9 mouse cellular contexts compared by ENCODE assay signal in the genomic region with DNA sequence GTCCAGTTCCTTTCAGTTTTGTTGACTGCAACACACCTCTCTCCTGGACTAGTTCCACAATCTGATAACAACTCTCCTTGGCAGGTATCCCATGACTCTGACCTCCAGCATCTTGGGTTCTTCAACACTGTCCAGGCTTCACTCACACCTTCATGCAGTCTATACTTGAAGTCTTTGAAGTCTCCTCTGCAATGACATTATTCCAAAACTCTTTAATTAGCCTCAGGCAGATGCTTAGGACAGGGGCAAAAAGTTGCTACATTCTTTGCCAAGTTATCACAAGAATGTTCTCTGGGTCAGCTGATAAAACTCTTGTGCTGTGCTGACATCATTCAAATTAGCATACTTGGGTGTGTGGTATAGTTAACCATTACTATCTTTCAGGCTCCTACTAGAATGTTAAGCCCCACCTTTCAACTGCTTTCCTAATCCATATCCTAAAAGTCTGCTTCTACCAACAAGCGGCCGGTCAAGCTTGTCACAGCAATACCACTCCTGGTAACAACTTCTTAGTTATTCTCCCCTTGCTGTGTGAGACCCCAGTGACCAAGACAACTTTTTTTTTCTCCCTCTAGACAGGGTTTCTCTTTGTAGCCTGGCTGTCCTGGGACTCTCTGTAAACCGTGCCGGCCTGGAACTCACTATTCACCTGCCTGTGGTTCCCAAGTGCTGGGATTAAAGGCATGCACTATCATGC. TPM values are rescaled to one million over a fixed set of nuclear protein-coding genes. Genes with fewer than 3 reads are reported as not detected.
DNase-seq lines count a peak whose midpoint lies in the region; ATAC-seq and TF ChIP-seq lines count a peak whose summit lies in the region.
"Had no signal": no experiment of that assay in that cellular context is flagged by ENCODE, and none has a peak within 500 bp of the region (broad histone marks: within the 10 kb centered on the region; RNA-seq: fewer than 3 reads in every experiment).

No protein-coding gene starts in this region.

- TF ChIP-seq CTCF in bone marrow, adult 2 months (IDR thresholded peaks at IDR 0.05; ENCODE audit: control insufficient read depth, insufficient read depth, low read length) = no peak
- TF ChIP-seq CTCF in heart, postnatal 0 days (IDR thresholded peaks at IDR 0.05; ENCODE audit: low read depth) = no peak
- no peak for TF ChIP-seq CTCF in lung, postnatal 0 days (IDR thresholded peaks at IDR 0.05)

- WGBS in bone marrow, adult 2 months = 74% methylated on average over 4 of the region's 4 CpGs
- 33% methylated on average over 4 of the region's 4 CpGs for WGBS in heart, postnatal 0 days
- 81% methylated on average over 4 of the region's 4 CpGs for WGBS in lung, postnatal 0 days

- peak; percentile 9 for DNase-seq in NIH3T3 (ENCODE audit: low read depth)
- DNase-seq in heart, postnatal 0 days (ENCODE audit: low spot score) = peak; percentile 81
- peak; percentile 60 for DNase-seq in lung, postnatal 0 days (ENCODE audit: low spot score)
- no peak for DNase-seq in embryo, embryonic 10 days (ENCODE audit: low spot score)
- DNase-seq in thymus, postnatal 4 days = no peak
- no peak for DNase-seq in gastrocnemius, postnatal 4 days (ENCODE audit: low spot score in 2 of 2)

- no peaks in the 10 kb centered on the region for H3K36me3 ChIP-seq in heart, postnatal 0 days (replicated peaks; ENCODE audit: control insufficient read depth, insufficient read depth, low read length)
- no peaks in the 10 kb centered on the region for H3K36me3 ChIP-seq in lung, postnatal 0 days (ENCODE audit: insufficient read depth, low read length)
- H3K36me3 ChIP-seq: embryonic facial prominence, embryonic 15.5 days had no signal

- H3K4me1 ChIP-seq in bone marrow, adult 2 months (ENCODE audit: control insufficient read depth, insufficient read depth, low read length) = peaks cover 2% of the 10 kb centered on the region
- peaks cover 48% of the 10 kb centered on the region for H3K4me1 ChIP-seq in heart, postnatal 0 days (ENCODE audit: control insufficient read depth, insufficient read depth)
- peaks cover 3% of the 10 kb centered on the region; the same call in 1 of the 2 replicates for H3K4me1 ChIP-seq in lung, postnatal 0 days (ENCODE audit: insufficient read depth, low read depth, low read length)
- H3K4me1 ChIP-seq: embryonic facial prominence, embryonic 15.5 days had no signal

- TF ChIP-seq EP300 in heart, postnatal 0 days (IDR thresholded peaks at IDR 0.05; ENCODE audit: low read depth) = peak; percentile 64; the same call in 1 of the 2 replicates
- TF ChIP-seq EP300 in lung, postnatal 0 days (IDR thresholded peaks at IDR 0.05) = 0 out of 2 replicates have a peak, but pooled peaks have one; percentile 24

- no peak overlapping the region for H3K4me3 ChIP-seq in bone marrow, adult 2 months (replicated peaks; ENCODE audit: control insufficient read depth, low read depth, low read length)
- H3K4me3 ChIP-seq in heart, postnatal 0 days (ENCODE audit: low read depth, low read length) = 0 out of 2 replicates have a peak overlapping the region, but pooled peaks have one; percentile 2
- H3K4me3 ChIP-seq in lung, postnatal 0 days (ENCODE audit: low read depth, low read length) = no peak overlapping the region
- H3K4me3 ChIP-seq: embryonic facial prominence, embryonic 15.5 days had no signal

- peak overlapping the region; percentile 22 for H3K4me2 ChIP-seq in heart, postnatal 0 days (ENCODE audit: low read depth, low read length)
- no peak overlapping the region for H3K4me2 ChIP-seq in lung, postnatal 0 days (replicated peaks; ENCODE audit: low read depth, low read length)
- H3K4me2 ChIP-seq: embryonic facial prominence, embryonic 15.5 days had no signal

- no peak for TF ChIP-seq POLR2A in bone marrow, adult 2 months (IDR thresholded peaks at IDR 0.05; ENCODE audit: borderline replicate concordance, control insufficient read depth, low read depth, low read length)

- H3K9me3 ChIP-seq in heart, postnatal 0 days (replicated peaks; ENCODE audit: control insufficient read depth, low read length) = no peaks in the 10 kb centered on the region
- H3K9me3 ChIP-seq in lung, postnatal 0 days (ENCODE audit: low read length) = no peaks in the 10 kb centered on the region
- H3K9me3 ChIP-seq: embryonic facial prominence, embryonic 15.5 days had no signal

- H3K27ac ChIP-seq in bone marrow, adult 2 months (ENCODE audit: control insufficient read depth, insufficient read depth, low read depth, low read length, poor library complexity) = peak overlapping the region; percentile 34
- peak overlapping the region; percentile 93 for H3K27ac ChIP-seq in heart, postnatal 0 days (ENCODE audit: low read depth)
- H3K27ac ChIP-seq in lung, postnatal 0 days (ENCODE audit: low read length) = peak overlapping the region; percentile 8; the same call in 1 of the 2 replicates
- H3K27ac ChIP-seq: embryonic facial prominence, embryonic 15.5 days had no signal

- peak overlapping the region; percentile 43; the same call in 1 of the 2 replicates for H3K9ac ChIP-seq in heart, postnatal 0 days (replicated peaks; ENCODE audit: low read depth, low read length)
- H3K9ac ChIP-seq in lung, postnatal 0 days (replicated peaks; ENCODE audit: low read depth) = no peak overlapping the region
- H3K9ac ChIP-seq: embryonic facial prominence, embryonic 15.5 days had no signal

- no peaks in the 10 kb centered on the region for H3K27me3 ChIP-seq in heart, postnatal 0 days (ENCODE audit: control insufficient read depth, insufficient read depth, low read length)
- no peaks in the 10 kb centered on the region for H3K27me3 ChIP-seq in lung, postnatal 0 days (replicated peaks; ENCODE audit: insufficient read depth, low read length)
- H3K27me3 ChIP-seq: embryonic facial prominence, embryonic 15.5 days had no signal

- peak; percentile 90 for ATAC-seq in heart, postnatal 0 days (ENCODE audit: insufficient read depth, low read depth)
- peak; percentile 73 for ATAC-seq in lung, postnatal 0 days
- ATAC-seq in cerebellum, adult (ENCODE audit: insufficient number of reproducible peaks, low FRiP score, low TSS enrichment) = no peak

RNA-seq across cellular contexts. Expression of a gene that starts 13.8 kb away (rescaled TPM):
- polyA plus RNA-seq in bone marrow, adult 2 months (2011; ENCODE audit: insufficient read depth, insufficient read length, low replicate concordance, missing spikeins) = 222 and 285 TPM in 2 replicates
- 155 and 171 TPM in 2 replicates for total RNA-seq in heart, postnatal 0 days (2014; rRNA removed; ENCODE audit: low replicate concordance)
- polyA plus RNA-seq in heart, postnatal 0 days (2015; fragmentation: Nextera tagmentation; extraction: Ambion mirVana) = 278 and 287 TPM in 2 replicates
- 159 and 165 TPM in 2 replicates for polyA plus RNA-seq in lung, postnatal 0 days (2015; fragmentation: Nextera tagmentation; extraction: Ambion mirVana)
- total RNA-seq in gastrocnemius, postnatal 4 days (2021) = 100 to 1,000 TPM; 303 to 348 TPM

Comparison
In these comparisons a context has a peak if more than half of its experiments do, and no peak if none do; other contexts are left out.
1. DNase-seq: peak in NIH3T3 (single experiment), heart, postnatal 0 days (single experiment) and lung, postnatal 0 days (single experiment); none in embryo, embryonic 10 days (single experiment), thymus, postnatal 4 days (single experiment) and gastrocnemius, postnatal 4 days (0 of 2).
2. H3K27ac ChIP-seq: peak in every context shown above with its lines; median percentile 93 in heart, postnatal 0 days; 34 in bone marrow, adult 2 months; 8 in lung, postnatal 0 days.